Mouse (Mus musculus): ENCODE measurements at regions not wholly inside any gene's neighbourhood (a gene's known extent, or its start where the extent isn't known, plus 50 kb on each side); places are given as distances from the start of the nearest gene placed in this dataset.

DNA sequence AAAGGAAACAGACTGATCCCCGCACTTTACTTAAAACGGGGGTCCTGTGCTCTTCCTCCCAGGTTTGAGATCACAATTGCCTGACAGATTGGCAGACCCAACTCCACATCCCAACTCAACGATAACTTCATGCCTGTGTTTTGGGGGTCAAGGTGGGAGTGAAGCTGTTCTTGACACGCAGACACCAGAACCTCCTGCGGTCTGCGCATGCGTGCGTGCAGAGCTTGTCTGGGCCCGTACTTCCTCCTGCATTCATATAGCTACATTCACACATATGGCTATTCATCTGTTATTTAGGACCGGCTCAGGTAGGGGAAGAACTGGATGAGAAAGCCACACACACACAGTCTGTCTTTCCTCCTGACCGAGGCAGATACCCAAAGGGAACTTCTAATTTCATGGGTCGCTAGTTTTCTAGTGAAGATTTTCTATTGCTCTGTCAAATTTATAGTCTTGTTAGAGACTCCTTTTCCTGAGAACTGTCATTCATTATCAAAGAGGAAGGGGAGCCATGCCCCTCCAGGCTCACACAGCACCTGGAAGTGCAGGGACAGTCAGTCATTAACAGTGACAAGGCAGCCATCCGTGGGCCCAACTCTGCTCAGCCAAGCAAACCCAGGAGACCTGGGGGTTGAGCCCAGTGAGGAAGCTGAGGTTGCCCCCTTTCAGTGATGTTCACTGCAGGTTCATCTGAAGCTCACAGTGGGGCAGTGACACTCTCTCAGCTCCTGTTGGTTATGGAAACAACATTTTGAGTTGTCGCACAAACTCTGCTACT, 104.0 kb upstream of the Gm3448 start:
- no peak overlapping the region for H3K27ac ChIP-seq (ENCODE audit: insufficient read depth, low read depth)
- H3K36me3 ChIP-seq (replicated peaks in 1 of 2; ENCODE audit: control insufficient read depth in 1 of 2, insufficient read depth in 1 of 2, low read length in 1 of 2): no peaks in the 10 kb centered on the region
- H3K4me1 ChIP-seq (ENCODE audit: control insufficient read depth in 1 of 2, insufficient read depth in 2 of 2): peaks cover 4 to 12% of the 10 kb centered on the region in 2 experiments; a peak in 3 of 4 replicates
- no peaks in the 10 kb centered on the region for H3K79me2 ChIP-seq (replicated peaks; ENCODE audit: control insufficient read depth, extremely low read depth, insufficient read depth, poor library complexity, severe bottlenecking)
- TF ChIP-seq IRF4 (IDR thresholded peaks at IDR 0.05; ENCODE audit: low read depth, low read length): no peak
- no peak for TF ChIP-seq TBP (conservative IDR thresholded peaks at IDR 0.05; ENCODE audit: low read depth, low read length)
- no peak for TF ChIP-seq TCF12 (IDR thresholded peaks at IDR 0.05; ENCODE audit: low read depth, low read length)
- TF ChIP-seq PAX5 (IDR thresholded peaks at IDR 0.05; ENCODE audit: low read length): no peak
- no peak for TF ChIP-seq KAT2A (IDR thresholded peaks at IDR 0.05; ENCODE audit: insufficient replicate concordance, low read length)
- TF ChIP-seq ELF1 (IDR thresholded peaks at IDR 0.05; ENCODE audit: low read depth, low read length): no peak
- TF ChIP-seq SIN3A (IDR thresholded peaks at IDR 0.05; ENCODE audit: low read length): no peak
- TF ChIP-seq CHD2 (IDR thresholded peaks at IDR 0.05; ENCODE audit: low read length): no peak
- no peak for TF ChIP-seq POLR2A (IDR thresholded peaks at IDR 0.05; ENCODE audit: low read depth, low read length)
- TF ChIP-seq ZMIZ1 (IDR thresholded peaks at IDR 0.05; ENCODE audit: low read depth, low read length): no peak
- TF ChIP-seq MAZ (IDR thresholded peaks at IDR 0.05; ENCODE audit: low read depth, low read length): no peak
- no peak for TF ChIP-seq EP300 (IDR thresholded peaks at IDR 0.05; ENCODE audit: low read length)
- no peak for TF ChIP-seq ZNF384 (IDR thresholded peaks at IDR 0.05; ENCODE audit: low read depth, low read length)
- no peak for TF ChIP-seq MAFK (IDR thresholded peaks at IDR 0.05; ENCODE audit: insufficient replicate concordance, low read length)
- TF ChIP-seq POLR2AphosphoS2 (IDR thresholded peaks at IDR 0.05; ENCODE audit: low read depth, low read length): no peak
- dilution Hi-C loops (cut with MboI; ENCODE audit: extremely low pct_ligation_motif_present, extremely low pct_unique_long_range_greater_than_20kb, low sequenced_read_pairs) (no loop called here), in situ Hi-C loops (cut with MboI; ENCODE audit: low pct_ligation_motif_present, low pct_unique_long_range_greater_than_20kb, low sequenced_read_pairs) (no loop called here)
- no peaks in the 10 kb centered on the region for H3K9me3 ChIP-seq (replicated peaks; ENCODE audit: low read length)
- no peak overlapping the region for H3K4me2 ChIP-seq (ENCODE audit: insufficient read depth, low read depth, poor library complexity, severe bottlenecking)
- no peaks in the 10 kb centered on the region for H3K27me3 ChIP-seq (replicated peaks)
- H3K9ac ChIP-seq (ENCODE audit: insufficient read depth, low read depth): no peak overlapping the region
- DNase-seq (ENCODE audit: extremely low read depth): no peak
- no peak overlapping the region for H3K4me3 ChIP-seq (replicated peaks in 1 of 3; ENCODE audit: low read depth in 2 of 3, low read length in 2 of 3, poor library complexity in 1 of 3)

DNA sequence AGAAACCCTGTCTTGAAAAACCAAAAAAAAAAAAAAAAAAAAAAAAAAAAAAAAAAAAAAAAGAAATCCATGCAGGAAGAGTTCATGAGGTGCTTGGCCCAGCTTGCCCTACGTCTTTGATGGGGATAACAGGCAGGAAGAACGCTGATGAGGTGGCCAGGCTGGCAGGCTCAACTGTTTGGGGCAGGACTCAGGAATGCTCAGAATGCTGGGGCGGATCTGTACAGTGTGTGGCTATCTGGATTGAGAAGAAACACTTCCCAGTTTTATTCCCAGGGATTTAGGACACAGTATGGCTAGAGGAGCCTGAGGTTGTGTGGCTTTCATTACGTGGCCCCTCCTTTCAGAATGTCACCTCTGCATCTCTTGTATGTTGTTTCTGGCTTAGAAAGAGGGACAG, 99.1 kb upstream of the Gm3448 start:
- Histone ChIP-seq H3K79me2 (replicated peaks; ENCODE audit: control insufficient read depth, extremely low read depth, insufficient read depth, poor library complexity, severe bottlenecking) (no peaks in the 10 kb centered on the region), H3K4me3 (replicated peaks in 1 of 3; ENCODE audit: low read depth in 2 of 3, low read length in 2 of 3, poor library complexity in 1 of 3) (no peak overlapping the region), H3K36me3 (replicated peaks in 1 of 2; ENCODE audit: control insufficient read depth in 1 of 2, insufficient read depth in 1 of 2, low read length in 1 of 2) (no peaks in the 10 kb centered on the region), H3K4me2 (ENCODE audit: insufficient read depth, low read depth, poor library complexity, severe bottlenecking) (no peak overlapping the region), H3K27ac (ENCODE audit: insufficient read depth, low read depth) (no peak overlapping the region), H3K4me1 (ENCODE audit: control insufficient read depth in 1 of 2, insufficient read depth in 2 of 2) (peaks cover 0 to 9% of the 10 kb centered on the region in 2 experiments; a peak in 3 of 4 replicates), H3K27me3 (replicated peaks) (no peaks in the 10 kb centered on the region), H3K9me3 (replicated peaks; ENCODE audit: low read length) (no peaks in the 10 kb centered on the region), H3K9ac (ENCODE audit: insufficient read depth, low read depth) (no peak overlapping the region)
- in situ Hi-C loops (cut with MboI; ENCODE audit: low pct_ligation_motif_present, low pct_unique_long_range_greater_than_20kb, low sequenced_read_pairs): no loop called here
- dilution Hi-C loops (cut with MboI; ENCODE audit: extremely low pct_ligation_motif_present, extremely low pct_unique_long_range_greater_than_20kb, low sequenced_read_pairs): no loop called here
- DNase-seq (ENCODE audit: extremely low read depth): no peak
- no peak for TF ChIP-seq CHD2 (IDR thresholded peaks at IDR 0.05; ENCODE audit: low read length)
- TF ChIP-seq IRF4 (IDR thresholded peaks at IDR 0.05; ENCODE audit: low read depth, low read length): no peak
- TF ChIP-seq MEF2A (IDR thresholded peaks at IDR 0.05; ENCODE audit: borderline replicate concordance, low read depth, low read length): no peak
- TF ChIP-seq EP300 (IDR thresholded peaks at IDR 0.05; ENCODE audit: low read length): no peak
- TF ChIP-seq MAX (IDR thresholded peaks at IDR 0.05; ENCODE audit: low read length): no peak
- no peak for TF ChIP-seq ZMIZ1 (IDR thresholded peaks at IDR 0.05; ENCODE audit: low read depth, low read length)
- no peak for TF ChIP-seq JUND (conservative IDR thresholded peaks at IDR 0.05; ENCODE audit: low read depth, low read length)
- TF ChIP-seq TBP (conservative IDR thresholded peaks at IDR 0.05; ENCODE audit: low read depth, low read length): no peak
- no peak for TF ChIP-seq RAD21 (IDR thresholded peaks at IDR 0.05; ENCODE audit: low read depth, low read length)

Measured in CH12.LX (cell line).